Mouse (Mus musculus): ENCODE data around the gene Idh3a.
"Not testable (repeated sequence)": the region's sequence is repeated elsewhere in the genome, so short reads cannot be mapped to it uniquely, and the experiment has no call there.

Gene Idh3a

DNA sequence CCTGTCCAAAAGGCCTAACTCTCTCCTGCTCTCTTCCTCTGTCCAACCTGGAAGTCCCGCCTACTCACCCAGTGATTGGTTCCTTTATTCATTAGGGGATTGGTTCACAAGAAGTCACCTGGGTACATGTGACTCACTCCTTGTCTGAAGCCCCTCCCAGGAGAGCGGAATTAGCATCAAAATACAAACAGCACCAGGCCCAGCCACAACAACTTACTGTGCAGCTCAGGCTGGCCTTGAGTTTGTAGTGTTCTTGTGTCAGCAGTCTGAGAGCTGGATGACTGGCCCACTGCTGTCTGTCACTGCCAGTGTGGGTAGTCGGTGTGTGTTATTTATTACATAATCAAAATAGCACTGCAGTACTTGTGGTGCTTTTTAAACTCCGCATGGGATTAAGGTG lies 7.5 kb downstream of the Idh3a start:
- not testable (repeated sequence) for DNase-seq

DNA sequence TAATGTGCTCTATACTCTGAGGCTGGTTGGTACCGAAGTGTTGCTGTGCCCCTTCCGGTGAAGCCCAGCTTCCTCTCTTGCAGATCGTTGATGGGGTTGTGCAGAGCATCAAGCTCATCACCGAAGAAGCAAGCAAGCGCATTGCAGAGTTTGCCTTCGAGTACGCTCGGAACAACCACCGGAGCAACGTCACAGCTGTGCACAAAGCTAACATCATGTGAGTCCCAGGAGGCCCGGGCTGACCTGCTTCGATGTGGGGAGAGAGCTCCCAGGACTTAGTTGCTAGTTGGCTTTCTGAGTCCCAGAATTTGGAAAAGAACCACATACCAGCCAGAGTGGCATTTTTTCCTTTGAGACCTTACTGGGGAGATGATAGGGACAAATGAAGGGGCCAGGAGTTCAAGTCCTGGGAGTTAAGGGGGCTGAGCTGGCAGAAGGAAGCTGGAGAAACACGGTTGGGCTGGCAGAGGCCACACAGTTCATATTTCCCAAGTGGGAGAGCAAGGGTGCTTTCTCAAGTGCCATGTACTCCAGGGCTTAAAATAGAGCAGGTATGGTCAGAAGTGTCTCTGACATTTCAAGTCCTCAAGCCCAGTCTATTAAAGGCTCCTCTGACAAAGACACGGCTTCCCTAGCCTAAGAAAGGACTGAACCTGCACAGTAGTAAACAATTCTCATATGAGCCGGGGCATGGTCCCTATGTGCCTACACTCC lies 10.8 kb downstream of the Idh3a start:
- no peak for DNase-seq

DNA sequence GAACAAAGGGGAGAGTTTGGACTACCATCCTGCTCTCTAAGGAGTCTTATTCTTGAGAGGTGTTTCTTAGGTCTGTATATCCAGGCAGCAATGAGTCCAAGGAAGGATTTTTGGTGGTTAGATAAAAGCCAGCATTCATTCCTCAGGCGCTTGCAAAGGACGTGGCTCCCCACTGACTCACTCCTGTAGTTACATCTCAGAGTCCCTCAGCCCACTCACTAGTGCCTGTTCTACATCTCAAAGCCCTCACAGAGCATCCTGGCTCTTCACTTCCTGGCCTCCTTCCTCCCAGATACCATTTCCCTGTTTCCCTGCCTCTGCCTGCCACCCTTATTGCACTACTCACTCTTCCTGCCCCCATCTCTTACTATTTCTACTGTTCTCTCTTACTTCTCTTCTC lies 16.3 kb downstream of the Idh3a start:
- no peak for DNase-seq

DNA sequence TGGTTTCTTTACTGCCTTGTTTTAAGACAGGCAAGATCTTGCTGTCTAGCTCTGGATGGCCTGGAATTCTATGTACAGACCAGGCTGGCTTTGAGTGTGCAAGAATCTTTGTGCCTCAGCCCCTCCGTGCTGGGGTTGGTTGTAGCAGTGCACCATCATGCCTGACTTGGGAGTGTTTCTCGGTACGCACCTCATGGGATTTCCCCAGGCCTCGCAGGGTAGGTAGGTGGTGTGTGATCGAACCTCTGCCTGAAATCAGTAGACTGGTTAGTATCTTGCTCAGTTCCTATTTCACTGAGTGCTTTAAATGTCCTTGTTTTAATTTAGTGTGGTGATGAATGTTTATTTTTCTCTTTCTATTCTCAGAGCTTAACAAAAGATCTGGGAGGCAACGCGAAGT lies 16.8 kb downstream of the Idh3a start:
- DNase-seq = no peak

DNA sequence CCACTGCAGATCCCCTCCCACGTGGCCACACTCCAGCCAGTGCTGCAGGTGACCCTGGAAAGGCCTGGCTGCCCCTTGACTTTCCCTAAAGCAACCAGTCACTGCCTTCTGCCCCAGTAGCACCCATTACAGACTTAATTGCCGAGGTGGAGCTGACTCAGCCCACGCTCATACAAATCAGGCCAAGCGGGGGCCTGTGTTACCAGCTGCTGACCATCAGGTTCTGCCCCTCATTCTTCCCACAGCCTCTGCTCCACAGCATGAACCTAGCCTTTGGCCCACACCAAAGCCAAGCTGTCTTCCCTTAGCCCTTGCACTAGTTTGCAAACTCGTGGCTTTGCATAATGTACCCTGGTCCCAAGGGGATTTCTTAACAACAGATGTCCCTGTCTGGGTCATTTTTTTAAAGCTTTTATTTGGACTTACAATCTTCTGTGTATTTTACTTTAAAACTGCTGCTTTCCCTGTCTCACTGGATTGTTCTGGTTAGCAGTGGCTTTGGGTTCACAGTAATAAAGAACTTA lies 18.1 kb downstream of the Idh3a start:
- DNase-seq = no peak

DNA sequence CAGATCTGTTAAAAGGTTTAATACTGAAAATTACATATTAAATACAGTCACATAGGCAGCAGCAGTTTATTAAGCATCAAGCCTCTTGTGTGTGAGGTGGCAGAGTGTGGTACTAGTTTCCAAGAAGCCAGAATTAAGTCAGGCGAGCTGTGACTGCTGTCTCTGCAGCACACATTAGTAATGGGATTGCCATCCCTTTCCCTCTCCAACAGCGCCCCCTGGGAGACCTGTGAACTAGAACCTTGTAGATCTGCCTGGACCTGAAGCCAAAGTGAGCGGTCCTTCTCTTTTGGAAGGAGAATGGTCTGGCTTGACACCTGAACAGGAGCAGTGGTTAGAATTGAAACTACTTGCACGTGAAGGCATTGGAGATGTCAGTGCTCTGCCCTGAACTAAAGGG lies 18.8 kb downstream of the Idh3a start:
- DNase-seq = peak; percentile 83

DNA sequence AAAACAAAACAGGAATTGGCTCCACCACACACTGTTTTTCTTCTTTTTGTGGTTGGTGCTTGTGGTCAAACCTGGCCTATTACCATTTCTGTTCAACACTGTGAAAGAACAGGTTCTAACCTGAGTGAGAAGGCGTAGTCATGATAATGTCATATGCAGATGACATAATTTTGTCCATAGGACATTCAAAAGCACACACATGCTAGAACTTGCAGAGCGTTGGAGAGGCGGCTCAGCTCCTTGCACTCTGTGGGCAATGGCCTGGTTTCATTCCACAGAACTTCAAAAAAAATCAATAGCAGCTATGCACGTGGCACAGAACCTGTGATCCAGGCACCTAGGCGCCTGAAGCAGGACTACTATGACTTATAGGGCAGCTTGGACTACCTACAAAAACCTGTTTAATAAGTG lies 26.7 kb downstream of the Idh3a start:
- no peak for DNase-seq

DNA sequence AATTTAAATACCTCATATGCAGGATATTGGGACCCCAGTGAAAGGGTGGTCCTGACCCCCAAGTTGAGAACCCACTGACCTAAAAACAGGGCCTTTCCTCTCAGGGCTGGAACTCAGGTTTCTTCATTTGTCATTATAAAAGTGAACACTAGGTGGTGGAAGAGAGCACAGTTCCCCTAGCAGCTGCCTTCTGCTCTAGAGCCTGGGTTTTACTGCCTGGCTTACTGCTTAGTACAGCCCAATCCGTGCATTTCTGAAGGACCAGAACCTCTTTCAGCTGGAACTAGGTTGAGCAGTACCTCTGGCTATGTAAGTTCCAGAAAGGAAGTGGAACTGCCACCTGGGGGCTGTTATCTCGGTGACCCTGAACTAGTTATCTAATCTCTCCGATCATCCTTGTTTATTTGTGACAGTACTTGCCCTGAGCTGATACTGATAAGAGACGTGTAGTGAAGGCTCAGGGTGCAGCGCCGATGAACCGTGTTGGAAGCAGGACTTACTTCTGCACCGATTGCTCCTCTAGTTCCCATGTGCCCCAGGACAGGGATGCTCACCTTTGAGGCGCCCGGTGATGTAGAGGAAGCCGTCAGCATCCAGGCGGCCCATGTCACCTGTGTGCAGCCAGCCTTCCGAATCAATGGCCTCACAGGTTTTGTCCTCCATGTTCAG lies 28.2 kb downstream of the Idh3a start:
- DNase-seq = no peak

DNA sequence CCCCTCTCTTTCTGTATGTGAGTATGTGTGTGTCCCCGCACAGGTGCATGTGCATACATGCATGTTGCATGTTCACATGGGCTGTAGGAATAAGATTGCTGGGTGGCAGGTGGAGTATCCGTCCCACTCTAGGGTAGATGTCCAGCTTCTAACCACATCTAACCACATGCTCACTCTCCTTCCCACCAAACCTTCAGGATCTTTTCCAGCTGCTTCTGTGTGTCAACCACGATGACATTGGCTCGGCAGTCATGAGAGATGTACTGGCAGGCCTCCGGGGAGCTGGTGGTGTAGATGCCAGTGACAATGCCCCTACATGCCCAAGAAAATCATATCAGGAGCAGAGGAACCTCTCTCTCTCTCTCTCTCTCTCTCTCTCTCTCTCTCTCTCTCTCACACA lies 41.1 kb downstream of the Idh3a start:
- DNase-seq = no peak

DNA sequence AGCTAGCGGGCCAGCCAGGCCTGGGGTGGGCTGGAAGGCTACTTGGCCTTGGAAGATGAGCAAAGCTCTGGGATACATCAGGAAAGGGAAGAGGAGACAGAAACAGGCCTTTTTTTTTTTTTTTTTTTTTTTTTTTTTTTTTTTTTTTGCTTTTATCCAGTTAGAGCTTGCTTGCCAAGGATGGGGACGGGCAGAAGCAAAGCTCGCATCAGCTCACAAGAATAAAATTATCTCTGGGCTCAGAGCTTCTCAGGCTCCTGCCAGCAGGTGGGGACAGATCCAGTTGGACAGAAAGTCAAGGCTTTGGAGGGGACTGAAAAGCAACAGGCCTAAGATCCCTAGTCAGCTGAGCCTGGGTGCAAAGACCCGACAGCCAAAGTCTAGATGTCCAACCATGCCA lies 42.6 kb downstream of the Idh3a start:
- DNase-seq = no peak

DNA sequence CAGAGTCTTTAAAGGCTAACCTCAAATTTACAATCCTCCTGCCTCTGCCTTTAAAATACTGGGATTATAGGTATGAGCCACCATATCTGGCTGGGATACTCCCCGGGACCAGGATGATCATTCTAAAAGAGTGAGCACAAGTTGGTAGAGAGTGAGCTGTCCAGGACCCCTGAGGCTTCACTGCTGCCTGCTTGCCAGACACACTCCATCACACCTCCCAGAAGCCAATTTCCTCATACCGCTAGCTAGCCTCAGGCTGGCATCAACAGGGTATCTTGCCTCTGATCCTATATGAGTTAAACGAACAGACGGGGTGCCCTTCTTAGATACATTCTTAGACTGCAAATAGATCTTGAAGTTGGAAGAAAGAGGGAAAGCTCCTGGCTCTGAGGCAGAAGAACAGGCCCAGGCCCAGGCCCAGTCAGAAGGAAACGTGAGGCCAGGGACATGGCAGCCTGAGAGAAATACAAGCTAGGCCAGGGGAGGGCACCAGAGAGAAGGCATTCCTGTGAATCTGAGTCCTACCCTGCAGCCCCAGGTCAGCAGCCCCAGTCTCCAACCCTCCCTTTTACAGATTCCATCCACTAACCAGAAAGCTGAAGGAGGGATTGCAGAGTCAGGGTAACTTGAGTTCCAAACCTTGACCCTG lies 43.6 kb downstream of the Idh3a start:
- no peak for DNase-seq

DNA sequence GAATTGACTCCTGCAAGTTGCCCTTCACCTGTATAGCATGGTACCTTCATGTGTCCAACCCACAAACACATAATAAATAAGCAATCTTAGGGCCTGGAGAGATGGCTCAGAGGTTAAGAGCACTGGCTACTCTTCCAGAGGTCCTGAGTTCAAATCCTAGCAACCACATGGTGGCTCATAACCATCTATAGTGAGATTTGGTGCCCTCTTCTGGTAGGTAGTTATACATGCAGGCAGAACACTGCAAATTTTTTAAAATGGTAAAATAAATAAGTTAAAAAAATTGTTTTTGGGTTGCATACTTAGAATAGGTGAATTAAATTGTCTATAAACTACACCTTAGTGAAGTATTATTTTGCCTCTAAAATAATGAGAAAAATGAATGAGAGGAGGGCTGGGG lies 44.8 kb downstream of the Idh3a start:
- no peak for DNase-seq

DNA sequence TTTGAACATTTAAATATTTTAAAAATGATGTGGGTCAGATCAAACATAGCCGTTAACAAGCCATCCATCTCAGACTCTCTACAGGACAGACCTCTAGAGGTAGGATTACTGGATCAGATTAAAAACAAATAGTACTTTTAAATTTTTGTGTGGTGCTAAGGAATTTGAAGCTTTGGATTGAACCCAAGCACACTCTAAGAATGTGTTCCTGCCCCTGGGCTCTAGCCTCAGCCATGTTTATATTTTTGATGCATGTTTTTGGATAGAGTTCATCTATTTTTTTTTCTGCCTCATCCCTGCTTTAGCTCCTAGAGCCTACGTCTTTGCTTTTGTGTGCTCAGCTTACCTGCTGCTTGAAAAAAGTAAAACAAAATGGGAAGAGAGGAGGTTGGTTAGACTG lies 47.3 kb downstream of the Idh3a start:
- DNase-seq = no peak

DNA sequence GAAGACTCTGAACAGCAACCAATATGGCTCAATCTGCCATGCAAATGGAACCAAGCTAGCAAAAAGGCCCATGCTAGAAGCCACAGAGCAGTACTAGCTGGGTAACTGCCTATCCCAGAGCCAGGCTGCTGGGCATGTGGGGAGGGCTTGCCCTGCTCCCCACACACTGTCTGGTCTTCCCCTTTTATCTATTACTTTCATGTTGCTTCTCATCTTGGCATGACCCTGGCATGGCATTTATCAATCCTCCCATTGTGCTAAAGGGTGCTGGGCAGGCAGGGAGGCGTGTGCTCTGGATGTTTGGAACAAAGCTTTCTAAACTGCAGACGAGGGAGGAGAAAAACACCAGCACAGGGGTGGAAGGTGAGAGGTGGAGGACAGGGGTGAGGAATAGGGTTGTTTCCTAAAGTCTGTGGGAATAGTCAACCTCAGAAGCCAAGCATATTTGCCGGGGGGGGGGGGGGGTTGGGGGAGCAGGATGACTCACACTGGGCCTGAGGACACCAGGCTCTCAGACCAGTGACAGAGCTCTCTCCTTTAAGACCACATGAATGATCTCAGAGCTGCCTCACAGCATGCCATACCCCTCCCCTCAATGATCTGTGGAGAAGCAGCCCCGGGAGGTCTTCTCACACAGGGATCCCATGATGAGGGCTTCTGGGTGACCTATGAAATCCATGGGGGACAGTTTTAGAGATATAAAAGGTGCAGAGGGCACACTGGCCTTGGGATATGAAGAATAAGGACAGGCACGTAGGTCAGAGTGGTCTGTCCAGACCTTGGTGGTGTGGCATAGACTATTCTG lies 51.6 kb downstream of the Idh3a start:
- no peak for DNase-seq

DNA sequence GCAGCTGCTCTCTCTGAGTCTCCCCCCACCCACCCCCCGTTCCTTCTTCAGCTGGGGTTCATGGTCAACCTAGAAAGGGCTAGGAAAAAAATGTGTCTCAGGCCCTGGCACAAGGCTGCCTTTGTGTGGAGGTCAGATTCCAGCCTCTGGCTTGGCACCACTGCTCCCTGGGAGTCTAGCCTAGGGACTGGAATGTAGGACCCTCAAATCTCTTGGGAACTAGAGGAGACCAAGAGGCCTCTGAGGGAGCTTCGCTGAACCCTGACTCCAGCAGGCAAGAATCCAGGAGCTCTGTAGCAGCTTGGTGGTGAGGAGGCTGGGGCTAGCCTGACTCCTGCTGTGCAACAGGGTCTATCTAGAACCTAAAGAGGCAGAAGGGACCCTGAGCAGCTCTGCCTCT lies 53.1 kb downstream of the Idh3a start:
- DNase-seq = no peak

DNA sequence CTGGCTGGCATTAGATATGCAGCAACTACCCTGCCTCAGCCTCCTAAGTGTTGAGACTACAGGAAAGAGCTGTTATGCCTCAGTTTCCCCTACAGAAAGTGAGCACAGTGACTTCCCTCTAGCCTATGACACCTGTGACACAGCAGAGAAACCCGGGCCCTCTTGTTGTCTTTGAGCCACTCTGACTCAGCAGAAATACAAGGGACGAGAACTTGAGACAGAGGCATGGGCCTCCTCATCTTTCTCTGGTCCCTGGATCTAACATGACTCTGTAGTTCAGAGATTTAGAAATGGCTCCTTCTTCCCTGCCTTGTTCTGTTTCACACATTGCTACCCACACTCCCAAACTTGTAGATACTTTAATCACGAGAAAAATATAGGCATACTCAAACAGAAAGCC lies 55.4 kb downstream of the Idh3a start:
- no peak for DNase-seq

DNA sequence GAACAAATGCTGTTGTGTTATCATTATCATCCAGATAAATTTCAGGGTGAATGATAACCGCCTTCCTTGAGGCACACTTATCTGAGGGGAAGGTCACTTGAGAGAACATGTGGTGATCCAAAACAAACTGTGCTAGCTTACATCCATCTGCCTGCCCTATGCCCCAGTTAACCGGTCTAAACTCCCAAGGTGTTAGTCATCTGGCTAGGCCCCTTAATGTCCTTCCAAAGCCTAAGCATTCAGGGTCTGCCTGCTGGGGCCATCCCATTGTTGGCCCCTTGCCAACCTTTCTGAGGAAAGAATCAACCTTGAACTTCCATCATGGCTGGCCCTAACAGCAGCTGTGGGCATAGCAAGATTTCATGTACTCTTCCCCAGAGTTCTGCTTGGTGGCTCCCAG lies 56.0 kb downstream of the Idh3a start:
- DNase-seq = no peak

DNA sequence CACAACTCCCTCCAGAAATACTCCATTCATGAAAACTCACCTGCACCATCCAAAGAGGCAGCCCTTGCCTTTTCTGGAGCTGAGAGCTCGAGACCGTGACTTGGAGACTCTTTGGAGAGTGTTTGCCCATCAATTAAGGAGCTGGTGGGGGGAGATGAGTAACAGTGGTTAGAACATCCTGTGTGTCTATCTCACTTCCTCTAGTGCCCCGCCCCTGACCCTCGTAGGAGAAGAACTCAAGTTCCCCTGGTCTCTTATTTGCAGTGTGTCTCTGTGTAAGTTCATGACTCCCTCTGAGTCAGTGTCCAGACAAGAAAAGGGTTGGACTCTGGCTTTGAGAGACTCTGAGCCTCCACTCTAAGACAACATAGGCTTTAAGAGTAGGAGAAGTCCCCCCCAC lies 56.4 kb downstream of the Idh3a start:
- DNase-seq = peak; percentile 59

DNA sequence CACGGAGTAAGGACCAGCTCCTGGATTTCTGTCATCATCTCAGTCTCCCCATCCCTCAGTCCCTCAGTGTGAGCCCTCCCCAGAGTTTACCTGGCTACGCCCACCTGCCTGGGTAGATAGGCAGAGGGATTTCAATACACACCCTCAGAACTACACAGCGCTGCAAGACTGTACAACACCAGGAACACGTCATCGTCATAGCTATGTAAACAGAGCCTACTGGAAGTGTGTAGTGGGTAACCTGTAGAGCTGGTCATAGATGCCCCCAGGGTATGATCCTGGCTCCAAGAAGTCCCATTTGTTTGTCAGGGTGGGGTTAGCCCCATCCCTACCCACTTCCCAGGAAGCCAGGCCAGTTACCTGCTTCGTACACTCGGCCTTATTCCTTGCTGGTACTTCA lies 57.0 kb downstream of the Idh3a start:
- no peak for DNase-seq

DNA sequence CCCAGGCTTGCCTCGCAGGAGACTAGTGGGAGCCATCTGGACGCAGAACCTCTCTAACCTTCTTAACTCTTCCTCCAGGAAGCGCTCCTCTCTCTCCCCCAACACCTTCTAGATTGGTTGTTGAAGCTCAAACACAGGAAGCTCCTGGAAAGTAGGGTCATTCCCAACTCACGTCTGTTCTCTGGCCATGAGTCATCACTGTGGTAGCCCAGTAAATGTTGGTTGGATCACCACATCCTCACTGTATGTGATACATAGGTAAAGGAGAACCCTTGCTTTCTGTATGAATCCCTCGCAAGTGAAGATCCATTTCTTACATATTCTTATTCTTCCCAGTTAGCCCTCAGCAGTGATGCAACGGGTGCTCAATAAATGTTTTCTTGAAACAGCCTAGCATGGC lies 59.4 kb downstream of the Idh3a start:
- DNase-seq = no peak

DNA sequence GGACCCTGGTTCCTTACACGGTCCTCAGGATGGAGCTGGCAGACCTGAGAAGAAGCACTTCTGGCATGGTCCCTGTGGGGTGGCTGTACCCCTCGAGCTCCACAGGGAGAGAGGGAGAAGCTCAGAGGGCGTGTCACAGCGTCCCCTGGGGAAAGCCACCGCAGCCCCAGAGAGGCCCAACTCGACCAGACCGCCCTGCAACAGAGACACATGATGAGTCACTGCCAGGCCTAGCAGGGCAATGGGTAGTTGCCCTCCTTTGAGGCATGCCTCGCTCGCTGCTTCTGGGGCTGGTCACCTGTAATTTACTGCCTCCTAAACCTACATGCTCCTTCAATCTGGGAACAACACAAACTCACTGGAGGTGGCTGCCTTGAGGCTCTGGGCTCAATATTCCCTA lies 60.1 kb downstream of the Idh3a start:
- no peak for DNase-seq

DNA sequence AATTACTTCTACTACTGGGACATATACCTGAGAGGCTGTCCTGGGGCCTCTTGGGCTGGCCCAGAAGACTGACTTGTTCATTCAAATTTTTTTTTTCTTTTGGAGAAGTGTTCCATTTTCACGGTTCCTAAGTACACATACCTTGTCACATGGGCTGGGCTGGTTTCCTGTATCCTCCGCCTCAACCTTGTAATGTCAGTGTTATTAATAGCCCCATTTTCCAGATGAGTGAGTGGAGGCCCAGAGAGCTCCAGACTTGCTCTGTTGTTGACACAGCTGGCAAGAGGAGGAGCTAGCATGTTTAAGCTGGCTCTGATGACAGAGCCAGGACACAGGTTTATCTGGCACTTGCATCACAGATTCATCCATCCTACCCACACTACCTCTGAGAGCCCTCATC lies 61.3 kb downstream of the Idh3a start:
- DNase-seq = no peak

DNA sequence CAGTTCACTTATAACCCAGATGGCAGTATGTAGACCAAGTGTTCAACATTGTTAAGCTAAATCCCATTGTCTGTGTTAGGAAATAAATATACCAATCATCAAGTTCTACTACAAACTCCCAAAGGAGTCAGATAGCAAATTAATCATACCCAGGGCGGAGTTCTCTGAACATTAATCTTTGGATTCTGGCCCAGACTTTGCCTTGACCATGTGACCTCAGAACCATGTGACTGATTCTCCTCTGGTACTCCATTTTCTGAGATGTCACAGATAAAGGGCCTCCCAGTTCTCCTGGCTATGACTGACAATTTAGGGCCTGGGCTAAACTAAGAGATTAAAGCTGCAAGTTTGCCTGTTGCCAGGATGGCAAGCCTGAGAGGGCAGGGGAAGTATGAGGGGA lies 63.2 kb downstream of the Idh3a start:
- DNase-seq = no peak

Measured in thymus, postnatal 4 days (tissue).